Mouse (Mus musculus) cerebellum, adult 9-11 months (tissue): ENCODE measurements around the gene Cmtm1.
"Not testable (repeated sequence)": the region's sequence is repeated elsewhere in the genome, so short reads cannot be mapped to it uniquely, and the experiment has no call there.

Experiments used
- DNase-seq: peaks from one replicate; pipeline ENCODE4 v3.0.0; 2022

Gene Cmtm1

GRCm38 (mm10) chr8:104313311-104313710 lies 3.4 kb upstream of the Cmtm1 start:
- no peak for DNase-seq

- not testable (repeated sequence) for DNase-seq
Measured at GRCm38 (mm10) chr8:104312023-104312422, 2.1 kb upstream of the Cmtm1 start.

GRCm38 (mm10) chr8:104308341-104308740 lies 1.6 kb downstream of the Cmtm1 start:
- DNase-seq, result not testable (repeated sequence)

- DNase-seq, result no peak
Measured at GRCm38 (mm10) chr8:104304962-104305361, 5.0 kb downstream of the Cmtm1 start.

GRCm38 (mm10) chr8:104302536-104302935 lies 7.4 kb downstream of the Cmtm1 start:
- not testable (repeated sequence) for DNase-seq

- DNase-seq, result not testable (repeated sequence)
Measured at GRCm38 (mm10) chr8:104301577-104301976, 8.4 kb downstream of the Cmtm1 start.

- DNase-seq, result no peak
Measured at GRCm38 (mm10) chr8:104294396-104294795, 15.5 kb downstream of the Cmtm1 start.

GRCm38 (mm10) chr8:104293081-104293480 lies 16.9 kb downstream of the Cmtm1 start, which contains the start of gene Cmtm2a:
Cmtm2a (minus strand) TSS chr8:104293181.
- DNase-seq, result not testable (repeated sequence)

- no peak for DNase-seq
Measured at GRCm38 (mm10) chr8:104268937-104269440, 41.0 kb downstream of the Cmtm1 start.

GRCm38 (mm10) chr8:104268368-104268767 lies 41.6 kb downstream of the Cmtm1 start:
- DNase-seq, result no peak

GRCm38 (mm10) chr8:104264271-104264935 lies 45.5 kb downstream of the Cmtm1 start:
- not testable (repeated sequence) for DNase-seq

- not testable (repeated sequence) for DNase-seq
Measured at GRCm38 (mm10) chr8:104261802-104262201, 48.1 kb downstream of the Cmtm1 start.

- no peak for DNase-seq
Measured at GRCm38 (mm10) chr8:104253016-104253415, 56.9 kb downstream of the Cmtm1 start.

- DNase-seq, result no peak
Measured at GRCm38 (mm10) chr8:104251461-104251860, 58.5 kb downstream of the Cmtm1 start.

- DNase-seq, result peak; percentile 77
Measured at GRCm38 (mm10) chr8:104250439-104251367, 59.2 kb downstream of the Cmtm1 start, which contains the start of gene Cklf. Cklf (plus strand) TSS chr8:104250861.

- no peak for DNase-seq
Measured at GRCm38 (mm10) chr8:104249442-104249996, 60.4 kb downstream of the Cmtm1 start.

GRCm38 (mm10) chr8:104248276-104248675 lies 61.7 kb downstream of the Cmtm1 start, which contains the start of gene Tk2:
Tk2 (minus strand) TSS chr8:104248558.
- peak; percentile 68 for DNase-seq

GRCm38 (mm10) chr8:104247908-104248275 lies 62.1 kb downstream of the Cmtm1 start:
- peak; percentile 55 for DNase-seq

- DNase-seq, result peak; percentile 21
Measured at GRCm38 (mm10) chr8:104247054-104247907, 62.7 kb downstream of the Cmtm1 start.

GRCm38 (mm10) chr8:104246621-104247020 lies 63.3 kb downstream of the Cmtm1 start:
- DNase-seq, result no peak
